Mouse (Mus musculus) kidney, adult 2 months (tissue): ENCODE measurements around the gene Sult2b1. TPM values are rescaled to one million over a fixed set of nuclear protein-coding genes. Genes with fewer than 3 reads are reported as not detected.

Source experiments
- DNase-seq: peaks from one replicate; pipeline ENCODE4 v3.0.0; 2021
- H3K27ac ChIP-seq: fragments of 200-500 bp; 2 replicates; pipeline ENCODE4 v1.5.1; 2012; ENCODE audit warnings: low read depth, low read length, control low read depth, inconsistent platforms; ENCODE audit not compliant: insufficient read depth
- H3K27me3 ChIP-seq: fragments of 200-500 bp; replicated peaks from 2 replicates; pipeline ENCODE4 v1.6.1; 2012; ENCODE audit warnings: mild to moderate bottlenecking, moderate library complexity, low read length, inconsistent platforms; ENCODE audit not compliant: control insufficient read depth, insufficient read depth
- H3K36me3 ChIP-seq: fragments of 200-500 bp; 2 replicates; pipeline ENCODE4 v1.6.1; 2012; ENCODE audit warnings: mild to moderate bottlenecking, moderate library complexity, low read length, inconsistent platforms; ENCODE audit not compliant: control insufficient read depth, insufficient read depth
- H3K4me1 ChIP-seq: fragments of 200-500 bp; 2 replicates; pipeline ENCODE4 v1.6.1; 2011; ENCODE audit warnings: low read length; ENCODE audit not compliant: control insufficient read depth, insufficient read depth
- H3K4me3 ChIP-seq: fragments of 200-500 bp; 2 replicates; pipeline ENCODE4 v1.5.1; 2011; ENCODE audit warnings: mild to moderate bottlenecking, low read depth, low read length, control low read depth; ENCODE audit not compliant: insufficient read depth
- CTCF ChIP-seq: fragments of 200-500 bp; conservative IDR thresholded peaks from 2 replicates; pipeline ENCODE4 v1.5.1; 2011; ENCODE audit warnings: low read depth, mild to moderate bottlenecking, control low read depth, low read length, moderate library complexity, mixed read lengths; ENCODE audit not compliant: insufficient read depth, insufficient read length
- POLR2A ChIP-seq: fragments of 200-500 bp; IDR thresholded peaks from one replicate; pipeline ENCODE4 v1.6.1; 2011; ENCODE audit warnings: low read depth, low read length, control low read depth
- WGBS: fragments of 180-500 bp; shearing (Covaris S2); methylation state at CpG from one replicate; pipeline ENCODE4 v1.1.7; 2018; 5-methylcytosine and 5-hydroxymethylcytosine counted together
- polyA plus RNA-seq: library from polyadenylated mRNA; depleted of rRNA; stranded (reverse); fragments of >200 nt; gene quantifications from 2 replicates; pipeline ENCODE4 v1.2.3, GENCODE M21; 2012

Gene Sult2b1
- polyA plus RNA-seq, 1 experiment = 6.1 TPM

- H3K36me3 ChIP-seq = no peaks in the 10 kb centered on the region
- 91% methylated on average over 24 of the region's 24 CpGs for WGBS
These were observed 8.8 kb upstream of the Sult2b1 start for GRCm38 (mm10) chr7:45793240-45793639.

DNA sequence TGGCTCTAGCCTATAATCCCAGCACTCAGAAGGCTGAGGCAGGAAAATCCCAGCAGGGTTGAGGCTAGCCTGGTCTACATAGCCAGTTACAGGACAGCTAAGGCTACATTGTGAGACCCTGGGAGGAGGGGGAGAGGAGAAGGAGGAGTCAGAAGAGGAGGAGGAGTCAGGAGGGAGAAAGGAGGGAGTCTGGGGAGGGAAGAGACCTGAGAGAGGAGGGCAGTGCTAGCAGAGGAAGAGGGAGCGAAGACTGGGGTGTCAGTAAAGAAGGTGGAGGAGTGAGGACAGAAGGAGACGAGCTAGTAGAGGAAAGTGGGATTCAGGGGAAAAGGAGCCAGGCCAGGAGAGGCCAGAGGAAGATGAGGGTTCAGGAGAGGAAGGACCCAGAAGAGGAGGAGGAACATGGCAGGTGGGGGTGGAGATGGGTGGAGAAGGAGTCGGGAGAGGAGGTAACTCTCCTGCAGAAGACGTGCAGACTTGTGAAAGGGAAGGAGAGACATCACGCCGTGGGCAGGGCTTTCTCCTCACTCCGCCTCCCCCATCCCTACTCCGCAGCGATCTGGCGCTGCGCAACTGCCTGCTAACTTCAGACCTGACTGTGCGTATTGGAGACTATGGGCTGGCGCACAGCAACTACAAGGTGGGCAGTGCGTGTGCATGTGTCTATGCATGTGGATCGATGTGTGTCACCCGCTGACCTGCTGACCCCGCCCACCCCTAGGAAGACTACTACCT lies 7.5 kb upstream of the Sult2b1 start:
- no peak for DNase-seq
- H3K36me3 ChIP-seq = no peaks in the 10 kb centered on the region
- H3K27me3 ChIP-seq = no peaks in the 10 kb centered on the region
- H3K27ac ChIP-seq = no peak overlapping the region
- no peak for TF ChIP-seq POLR2A
- TF ChIP-seq CTCF = no peak
- WGBS = 82% methylated on average over 17 of the region's 17 CpGs
- H3K4me1 ChIP-seq = no peaks in the 10 kb centered on the region
- no peak overlapping the region for H3K4me3 ChIP-seq

More at GRCm38 (mm10) chr7:45793240-45793639, 8.8 kb upstream of the Sult2b1 start:
- Histone ChIP-seq H3K27ac (no peak overlapping the region), H3K4me1 (no peaks in the 10 kb centered on the region), H3K27me3 (no peaks in the 10 kb centered on the region), H3K4me3 (no peak overlapping the region)
- no peak for DNase-seq
- TF ChIP-seq CTCF (no peak), POLR2A (no peak)

- H3K36me3 ChIP-seq = no peaks in the 10 kb centered on the region
- H3K27me3 ChIP-seq = no peaks in the 10 kb centered on the region
- WGBS = 47% methylated on average over 6 of the region's 6 CpGs
- H3K4me3 ChIP-seq = no peak overlapping the region
- no peaks in the 10 kb centered on the region for H3K4me1 ChIP-seq
- no peak overlapping the region for H3K27ac ChIP-seq
- TF ChIP-seq CTCF (no peak), POLR2A (no peak)
- peak; percentile 60 for DNase-seq
These were observed 6.3 kb upstream of the Sult2b1 start for GRCm38 (mm10) chr7:45790721-45791120.

GRCm38 (mm10) chr7:45787642-45788041 lies 3.2 kb upstream of the Sult2b1 start:
- no peak for DNase-seq
- no peaks in the 10 kb centered on the region for H3K27me3 ChIP-seq
- no peaks in the 10 kb centered on the region; the same call in 1 of the 2 replicates for H3K4me1 ChIP-seq
- no peak overlapping the region for H3K27ac ChIP-seq
- no peak for TF ChIP-seq CTCF
- TF ChIP-seq POLR2A = no peak
- 88% methylated on average over 22 of the region's 22 CpGs for WGBS
- H3K4me3 ChIP-seq = no peak overlapping the region
- H3K36me3 ChIP-seq = no peaks in the 10 kb centered on the region

DNA sequence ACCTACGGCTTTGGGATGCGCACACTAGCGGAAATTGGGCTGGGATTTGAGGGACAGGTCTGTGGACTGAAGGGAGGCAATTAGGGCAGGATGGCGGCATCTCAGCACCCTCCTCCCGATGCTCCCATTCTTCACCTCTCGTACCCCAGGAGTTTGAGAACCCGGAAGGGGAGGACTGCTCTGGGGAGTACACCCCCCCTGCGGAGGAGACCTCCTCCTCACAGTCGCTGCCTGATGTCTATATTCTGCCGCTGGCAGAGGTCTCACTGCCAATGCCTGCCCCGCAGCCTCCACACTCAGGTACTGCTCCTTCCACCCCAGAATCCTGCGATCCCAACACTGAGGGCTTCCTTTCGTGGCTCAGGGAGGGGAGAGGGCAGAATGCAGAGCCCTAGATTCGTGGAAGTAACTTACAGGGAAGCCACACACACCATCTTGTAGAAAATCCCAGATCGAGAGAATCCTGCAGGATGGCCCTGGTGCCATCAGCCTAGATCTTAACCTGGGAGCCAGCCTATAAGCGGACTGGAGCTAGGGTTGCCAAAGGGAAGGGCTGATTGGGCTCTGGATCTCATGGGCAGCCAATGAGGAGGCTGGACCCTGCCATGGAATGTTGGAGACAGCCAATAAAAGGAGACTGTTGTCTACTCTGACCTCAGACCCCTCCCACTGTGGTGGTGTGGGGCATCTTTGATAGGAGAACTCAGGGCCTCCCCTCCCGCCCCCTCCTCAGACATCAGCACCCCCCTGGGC lies 2.4 kb upstream of the Sult2b1 start:
- Histone ChIP-seq H3K36me3 (no peaks in the 10 kb centered on the region), H3K27me3 (no peaks in the 10 kb centered on the region), H3K4me3 (peak overlapping the region; percentile 13; the same call in 1 of the 2 replicates), H3K4me1 (no peaks in the 10 kb centered on the region; the same call in 1 of the 2 replicates), H3K27ac (no peak overlapping the region)
- DNase-seq = peak; percentile 25
- 21% methylated on average over 17 of the region's 17 CpGs for WGBS
- TF ChIP-seq CTCF = no peak
- TF ChIP-seq POLR2A = no peak

DNA sequence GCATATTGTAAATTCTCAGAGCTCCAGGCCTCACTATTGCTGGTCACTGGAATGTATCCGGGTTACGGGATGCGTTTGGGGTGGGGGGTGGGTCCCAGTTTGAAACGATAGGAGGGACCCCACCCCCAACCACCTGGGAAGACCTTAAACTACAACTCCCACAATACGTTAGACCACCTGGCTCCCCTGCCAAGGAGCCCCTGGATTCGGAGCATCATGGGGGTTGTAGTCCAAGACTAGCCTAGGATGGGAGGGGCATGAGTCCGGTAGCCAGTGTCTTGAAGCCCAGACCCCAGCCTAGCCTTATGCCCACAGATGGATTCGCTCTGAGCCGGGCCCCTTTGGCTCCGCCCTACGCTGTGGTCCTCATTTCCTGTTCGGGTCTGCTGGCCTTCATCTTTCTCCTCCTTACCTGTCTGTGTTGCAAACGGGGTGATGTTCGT lies 1.7 kb upstream of the Sult2b1 start:
- H3K4me3 ChIP-seq = peak overlapping the region; percentile 60
- TF ChIP-seq CTCF = no peak
- TF ChIP-seq POLR2A = no peak
- H3K27me3 ChIP-seq = no peaks in the 10 kb centered on the region
- H3K36me3 ChIP-seq = no peaks in the 10 kb centered on the region
- no peak overlapping the region for H3K27ac ChIP-seq
- no peak for DNase-seq
- 5% methylated on average over 14 of the region's 14 CpGs for WGBS
- no peaks in the 10 kb centered on the region; the same call in 1 of the 2 replicates for H3K4me1 ChIP-seq

DNA sequence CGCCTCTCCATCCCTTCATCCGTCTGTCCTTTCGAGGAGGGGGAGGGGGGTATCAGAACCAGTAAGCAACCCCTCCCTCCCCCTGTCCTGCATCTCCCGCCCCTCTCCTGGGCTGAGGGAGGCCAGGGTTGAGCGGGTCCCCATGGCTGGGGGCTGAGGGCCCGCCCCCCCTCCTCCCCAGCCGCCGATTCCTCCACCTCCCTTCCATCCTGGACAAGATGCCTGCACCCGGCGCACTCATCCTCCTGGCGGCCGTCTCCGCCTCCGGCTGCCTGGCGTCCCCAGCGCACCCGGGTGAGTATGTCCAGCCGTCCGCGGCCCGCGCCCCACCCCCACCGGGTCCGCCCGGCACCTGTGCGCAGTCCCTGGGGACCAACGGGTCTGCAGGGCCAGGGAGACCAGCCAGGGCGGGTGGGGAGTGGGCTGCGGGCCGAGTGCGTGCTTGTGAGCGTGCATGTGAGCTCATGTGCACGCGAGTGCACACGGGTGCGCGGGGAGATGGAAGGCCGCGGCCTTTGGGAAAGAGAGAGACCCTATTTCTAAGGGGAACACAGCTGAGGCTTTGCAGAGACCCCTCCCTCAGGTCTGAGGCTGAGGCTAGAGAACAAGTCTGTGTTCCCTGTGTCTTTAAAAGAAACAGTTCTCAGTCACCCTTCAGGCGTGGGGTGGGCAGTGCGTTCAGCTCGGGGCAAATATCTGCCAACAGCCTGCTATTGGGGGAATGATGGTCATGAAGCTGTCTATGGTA lies 1.1 kb upstream of the Sult2b1 start:
- under 1% methylated on average over 39 of the region's 42 CpGs for WGBS
- Histone ChIP-seq H3K36me3 (no peaks in the 10 kb centered on the region), H3K27me3 (no peaks in the 10 kb centered on the region), H3K4me1 (no peaks in the 10 kb centered on the region; the same call in 1 of the 2 replicates), H3K27ac (no peak overlapping the region), H3K4me3 (peak overlapping the region; percentile 60)
- DNase-seq = no peak
- TF ChIP-seq POLR2A (no peak), CTCF (no peak)
